Mouse (Mus musculus) forebrain, embryonic 13.5 days (tissue): ENCODE measurements around the gene Dcpp2. TPM values are rescaled to one million over a fixed set of nuclear protein-coding genes. Genes with fewer than 3 reads are reported as not detected.
"Not testable (repeated sequence)": the region's sequence is repeated elsewhere in the genome, so short reads cannot be mapped to it uniquely, and the experiment has no call there.

Source experiments
- ATAC-seq: fragments of 200-750 bp; cut with Nextera tagmentation; 2 replicates; pipeline ENCODE4 v1.8.0; 2017
- H3K27ac ChIP-seq: fragments of 300-500 bp; sonication (generic); 2 replicates; pipeline ENCODE4 v1.5.1; 2015; ENCODE audit warnings: inconsistent platforms, mild to moderate bottlenecking, moderate library complexity
- H3K27me3 ChIP-seq: fragments of 300-500 bp; sonication (generic); 2 replicates; pipeline ENCODE4 v1.6.1; 2015; ENCODE audit warnings: mild to moderate bottlenecking, inconsistent platforms
- H3K36me3 ChIP-seq: fragments of 300-500 bp; sonication (generic); 2 replicates; pipeline ENCODE4 v1.6.1; 2015; ENCODE audit warnings: mild to moderate bottlenecking, inconsistent platforms; ENCODE audit not compliant: poor library complexity, severe bottlenecking
- H3K4me1 ChIP-seq: fragments of 300-500 bp; sonication (generic); 2 replicates; pipeline ENCODE4 v1.6.1; 2015; ENCODE audit warnings: inconsistent platforms
- H3K4me2 ChIP-seq: fragments of 300-500 bp; sonication (generic); 2 replicates; pipeline ENCODE4 v1.6.1; 2015; ENCODE audit warnings: inconsistent platforms, mild to moderate bottlenecking, moderate library complexity
- H3K4me3 ChIP-seq: fragments of 300-500 bp; sonication (generic); 2 replicates; pipeline ENCODE4 v1.5.1; 2015; ENCODE audit warnings: mild to moderate bottlenecking, inconsistent platforms
- H3K9ac ChIP-seq: fragments of 300-500 bp; sonication (generic); 2 replicates; pipeline ENCODE4 v1.6.1; 2015; ENCODE audit warnings: mild to moderate bottlenecking, inconsistent platforms
- H3K9me3 ChIP-seq: fragments of 300-500 bp; sonication (generic); replicated peaks from 2 replicates; pipeline ENCODE4 v1.6.1; 2016; ENCODE audit warnings: inconsistent platforms
- WGBS: fragments of 180-500 bp; shearing (Covaris S2); methylation state at CpG from one replicate; pipeline ENCODE4 v1.1.7; 2015; 5-methylcytosine and 5-hydroxymethylcytosine counted together
- polyA plus RNA-seq: library from polyadenylated mRNA; unstranded; fragments of >200 nt; fragmentation: Nextera tagmentation; extraction: Ambion mirVana; gene quantifications from 2 replicates; pipeline ENCODE4 v1.2.1, GENCODE M21; 2015

The Dcpp2 gene
- polyA plus RNA-seq, 1 experiment from 2014 or later, result not detected

DNA sequence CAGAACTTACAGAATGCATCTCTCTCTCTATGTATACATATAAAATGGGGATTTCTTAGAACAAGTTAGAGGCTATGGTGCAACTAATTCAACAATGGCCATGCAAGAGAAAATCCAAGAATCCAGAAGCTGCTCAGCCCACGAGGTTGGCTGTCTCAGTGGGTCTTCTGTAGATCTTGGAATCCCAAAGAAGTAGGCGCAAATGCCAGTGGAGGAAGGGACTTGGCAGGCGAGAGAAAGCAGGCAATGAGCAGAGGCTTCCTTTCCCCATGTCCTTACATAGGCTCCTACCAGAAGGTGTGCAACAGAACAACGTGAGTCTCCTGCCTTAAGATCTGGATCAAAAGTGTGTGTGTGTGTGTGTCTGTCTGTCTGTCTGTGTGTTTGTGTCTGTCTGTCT lies 66.8 kb downstream of the Dcpp2 start:
- ATAC-seq, H3K4me2 ChIP-seq, H3K36me3 ChIP-seq, H3K27me3 ChIP-seq, H3K9me3 ChIP-seq, H3K4me1 ChIP-seq, H3K27ac ChIP-seq, H3K9ac ChIP-seq, H3K4me3 ChIP-seq: not testable (repeated sequence)
- WGBS, result 82% methylated on average over 4 of the region's 4 CpGs

DNA sequence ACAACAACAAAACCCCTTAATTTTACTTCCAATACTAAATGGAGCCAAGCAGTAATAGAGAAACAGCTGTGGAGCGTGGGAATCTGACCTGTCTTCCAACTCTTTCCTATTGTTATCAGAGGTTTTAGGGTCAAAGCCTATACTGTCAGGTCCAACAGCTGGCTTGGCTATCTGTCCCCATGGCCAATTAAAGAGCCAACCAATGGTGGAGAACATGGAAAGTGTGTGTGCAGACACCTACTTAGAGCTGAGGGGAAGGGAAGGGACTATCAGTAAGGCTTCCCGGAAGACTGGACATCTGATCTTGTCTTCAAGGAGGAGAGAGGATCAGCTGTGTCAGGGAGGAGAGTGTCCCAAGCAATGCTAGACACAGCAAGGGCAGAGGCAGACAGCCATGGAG lies 68.4 kb downstream of the Dcpp2 start:
- no peak for ATAC-seq
- H3K27ac ChIP-seq, result no peak overlapping the region

More for the DNA sequence above, 68.4 kb downstream of the Dcpp2 start:
- H3K36me3 ChIP-seq, result no peaks in the 10 kb centered on the region
- H3K4me2 ChIP-seq, result no peak overlapping the region
- no peak overlapping the region for H3K9ac ChIP-seq
- 88% methylated on average over 2 of the region's 2 CpGs for WGBS
- H3K4me1 ChIP-seq, result no peaks in the 10 kb centered on the region
- H3K9me3 ChIP-seq, result no peaks in the 10 kb centered on the region
- H3K27me3 ChIP-seq, result no peaks in the 10 kb centered on the region
- no peak overlapping the region for H3K4me3 ChIP-seq

Other genes with a start within 250 kb of the Dcpp2 start
- gene Mmp25, start 235.6 kb upstream of the Dcpp2 start, polyA plus RNA-seq, result 0.81 and 0.87 TPM in 2 replicates
- 0.14 and 0.35 TPM in 2 replicates for gene Bicdl2, start 220.4 kb upstream of the Dcpp2 start, polyA plus RNA-seq
- 56.8 and 60.3 TPM in 2 replicates for gene Hcfc1r1, start 207.3 kb upstream of the Dcpp2 start, polyA plus RNA-seq
- 45.3 and 47.4 TPM in 2 replicates for gene Thoc6, start 207.0 kb upstream of the Dcpp2 start, polyA plus RNA-seq
- gene Tnfrsf12a, start 203.4 kb upstream of the Dcpp2 start, polyA plus RNA-seq, result 3.8 and 5.5 TPM in 2 replicates
- gene Cldn6, start 201.6 kb upstream of the Dcpp2 start, polyA plus RNA-seq, result 0.30 and 0.50 TPM in 2 replicates
- gene Cldn9, start 196.9 kb upstream of the Dcpp2 start, polyA plus RNA-seq, result 2.0 and 3.3 TPM in 2 replicates
- not detected in 2 replicates for gene 1520401A03Rik, start 158.1 kb upstream of the Dcpp2 start, polyA plus RNA-seq
- 36.7 and 41.0 TPM in 2 replicates for gene Pkmyt1, start 154.5 kb upstream of the Dcpp2 start, polyA plus RNA-seq
- 29.8 and 32.7 TPM in 2 replicates for gene Paqr4, start 140.0 kb upstream of the Dcpp2 start, polyA plus RNA-seq
- 0.24 and 0.37 TPM in 2 replicates for gene Kremen2, start 135.0 kb upstream of the Dcpp2 start, polyA plus RNA-seq
- 165 and 176 TPM in 2 replicates for gene Flywch1, start 109.3 kb upstream of the Dcpp2 start, polyA plus RNA-seq
- gene Flywch2, start 94.8 kb upstream of the Dcpp2 start, polyA plus RNA-seq, result 34.3 and 40.1 TPM in 2 replicates
- gene Srrm2, start 90.3 kb upstream of the Dcpp2 start, polyA plus RNA-seq, result 605 and 611 TPM in 2 replicates
- gene Elob, start 51.7 kb upstream of the Dcpp2 start, polyA plus RNA-seq, result 1,249 and 1,327 TPM in 2 replicates
- gene Prss33, start 44.8 kb upstream of the Dcpp2 start, polyA plus RNA-seq, result not detected in 2 replicates
- not detected in 2 replicates for gene Prss32, start 37.0 kb upstream of the Dcpp2 start, polyA plus RNA-seq
- 1.2 and 1.3 TPM in 2 replicates for gene Prss41, start 36.7 kb upstream of the Dcpp2 start, polyA plus RNA-seq
- not detected in 2 replicates for gene Prss21, start 12.8 kb upstream of the Dcpp2 start, polyA plus RNA-seq
- not detected in 2 replicates for gene Dcpp1, start within 50 bp of the Dcpp2 start, polyA plus RNA-seq
- not detected in 2 replicates for gene Dcpp3, start 36.6 kb downstream of the Dcpp2 start, polyA plus RNA-seq
- not detected in 2 replicates for gene Sbp, start 60.8 kb downstream of the Dcpp2 start, polyA plus RNA-seq
- not detected in 2 replicates for gene Sbpl, start 74.4 kb downstream of the Dcpp2 start, polyA plus RNA-seq
- gene Prss30, start 99.7 kb downstream of the Dcpp2 start, polyA plus RNA-seq, result not detected in 2 replicates
- gene Prss22, start 117.2 kb downstream of the Dcpp2 start, polyA plus RNA-seq, result not detected in 2 replicates
- gene Prss27, start 157.3 kb downstream of the Dcpp2 start, polyA plus RNA-seq, result 0.19 and 0.26 TPM in 2 replicates
- 85.4 and 88.6 TPM in 2 replicates for gene Kctd5, start 192.6 kb downstream of the Dcpp2 start, polyA plus RNA-seq